Mouse (Mus musculus): ENCODE measurements around the gene Lrp11. TPM values are rescaled to one million over a fixed set of nuclear protein-coding genes. Genes with fewer than 3 reads are reported as not detected.
"Not testable (repeated sequence)": the region's sequence is repeated elsewhere in the genome, so short reads cannot be mapped to it uniquely, and the experiment has no call there.

The Lrp11 gene
- polyA plus RNA-seq, 1 experiment, result 1.5 TPM

DNA sequence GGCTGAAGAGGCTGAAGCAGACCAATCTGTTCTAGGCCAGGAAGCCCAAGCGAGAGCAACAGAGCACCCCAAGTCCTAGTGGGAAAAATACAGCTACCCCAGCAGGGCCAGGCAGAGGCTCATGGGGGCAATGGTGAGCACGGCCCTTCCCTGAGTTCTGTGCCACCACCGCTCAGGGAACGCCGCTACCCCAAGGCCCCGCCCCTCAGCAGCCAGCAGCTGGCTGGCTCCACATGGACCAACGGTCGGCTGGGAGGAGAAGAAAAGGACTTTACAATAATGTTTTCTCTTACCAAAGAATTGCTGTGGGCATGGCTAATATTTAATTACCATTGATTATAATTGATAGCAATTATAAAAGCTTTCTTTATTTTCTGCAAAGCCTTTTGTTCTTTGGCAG, 25.2 kb downstream of the Lrp11 start:
- TF ChIP-seq POLR2A (IDR thresholded peaks at IDR 0.05; ENCODE audit: borderline replicate concordance, control insufficient read depth, low read depth, low read length) (no peak), CTCF (IDR thresholded peaks at IDR 0.05; ENCODE audit: control insufficient read depth, insufficient read depth, low read length) (no peak)
- H3K4me3 ChIP-seq (replicated peaks; ENCODE audit: control insufficient read depth, low read depth, low read length), result no peak overlapping the region
- 90% methylated on average over 8 of the region's 8 CpGs for WGBS
- H3K4me1 ChIP-seq (ENCODE audit: control insufficient read depth, insufficient read depth, low read length), result no peaks in the 10 kb centered on the region
- H3K27ac ChIP-seq (ENCODE audit: control insufficient read depth, insufficient read depth, low read depth, low read length, poor library complexity), result no peak overlapping the region

DNA sequence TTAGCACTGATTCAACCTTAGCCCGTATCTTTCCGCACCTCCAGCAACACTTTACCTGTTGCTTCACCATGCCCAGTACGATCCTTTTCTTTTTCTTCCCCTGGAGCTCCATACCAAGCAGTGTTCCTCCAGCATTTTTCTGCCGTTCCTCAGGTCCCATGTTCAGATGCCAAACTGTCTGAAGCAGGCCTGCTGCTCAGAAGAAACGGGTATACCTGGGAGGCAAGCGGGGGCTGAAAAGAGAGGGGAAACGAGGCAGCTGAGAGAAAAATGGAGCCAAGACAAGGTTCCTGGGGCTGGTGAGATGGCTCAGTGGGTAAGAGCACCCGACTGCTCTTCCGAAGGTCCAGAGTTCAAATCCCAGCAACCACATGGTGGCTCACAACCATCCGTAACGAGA, 27.5 kb downstream of the Lrp11 start:
- H3K4me3 ChIP-seq (replicated peaks; ENCODE audit: control insufficient read depth, low read depth, low read length); H3K27ac ChIP-seq (ENCODE audit: control insufficient read depth, insufficient read depth, low read depth, low read length, poor library complexity); H3K4me1 ChIP-seq (ENCODE audit: control insufficient read depth, insufficient read depth, low read length): not testable (repeated sequence)
- 83% methylated on average over 11 of the region's 11 CpGs for WGBS

DNA sequence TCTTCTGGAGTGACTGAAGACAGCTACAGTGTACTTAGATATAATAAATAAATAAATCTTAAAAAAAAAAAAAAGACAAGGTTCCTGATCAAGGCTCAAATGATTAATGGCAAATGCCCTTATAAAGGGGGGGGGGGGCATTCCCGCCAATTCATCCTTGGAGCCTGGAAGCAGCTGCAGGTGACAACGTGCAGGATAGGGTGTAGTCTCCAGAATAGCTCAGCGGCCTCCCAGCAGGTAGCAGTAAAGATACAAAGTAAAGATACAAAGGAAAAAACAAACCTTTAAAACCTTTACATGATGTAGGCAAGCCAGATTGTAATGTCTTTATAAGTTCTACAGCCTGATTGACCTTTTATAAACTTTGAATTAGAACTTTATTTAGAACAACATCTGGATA, 28.0 kb downstream of the Lrp11 start:
- 82% methylated on average over 3 of the region's 3 CpGs for WGBS
- H3K4me3 ChIP-seq (replicated peaks; ENCODE audit: control insufficient read depth, low read depth, low read length); H3K4me1 ChIP-seq (ENCODE audit: control insufficient read depth, insufficient read depth, low read length); H3K27ac ChIP-seq (ENCODE audit: control insufficient read depth, insufficient read depth, low read depth, low read length, poor library complexity): not testable (repeated sequence)

DNA sequence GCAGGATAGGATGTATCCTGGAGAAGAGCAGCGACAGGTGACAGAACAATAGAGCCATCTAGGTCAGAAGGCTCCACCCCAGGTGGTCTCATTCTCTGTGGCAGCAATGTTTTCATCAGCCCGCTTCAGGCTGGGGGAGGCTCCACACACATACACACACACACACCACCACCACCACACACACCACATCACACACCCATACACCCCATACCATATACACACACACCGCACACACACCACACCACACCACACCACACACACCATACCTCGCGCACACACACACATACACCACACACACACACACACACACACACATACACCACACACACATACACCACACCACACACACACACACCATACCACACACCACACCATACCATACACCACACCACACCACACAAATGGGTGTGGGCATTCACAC, 30.2 kb downstream of the Lrp11 start:
- Histone ChIP-seq H3K27ac (ENCODE audit: control insufficient read depth, insufficient read depth, low read depth, low read length, poor library complexity) (no peak overlapping the region), H3K4me1 (ENCODE audit: control insufficient read depth, insufficient read depth, low read length) (no peaks in the 10 kb centered on the region), H3K4me3 (replicated peaks; ENCODE audit: control insufficient read depth, low read depth, low read length) (no peak overlapping the region)
- no peak for TF ChIP-seq CTCF (IDR thresholded peaks at IDR 0.05; ENCODE audit: control insufficient read depth, insufficient read depth, low read length)
- TF ChIP-seq POLR2A (IDR thresholded peaks at IDR 0.05; ENCODE audit: borderline replicate concordance, control insufficient read depth, low read depth, low read length), result no peak
- WGBS, result 87% methylated on average over 5 of the region's 5 CpGs

DNA sequence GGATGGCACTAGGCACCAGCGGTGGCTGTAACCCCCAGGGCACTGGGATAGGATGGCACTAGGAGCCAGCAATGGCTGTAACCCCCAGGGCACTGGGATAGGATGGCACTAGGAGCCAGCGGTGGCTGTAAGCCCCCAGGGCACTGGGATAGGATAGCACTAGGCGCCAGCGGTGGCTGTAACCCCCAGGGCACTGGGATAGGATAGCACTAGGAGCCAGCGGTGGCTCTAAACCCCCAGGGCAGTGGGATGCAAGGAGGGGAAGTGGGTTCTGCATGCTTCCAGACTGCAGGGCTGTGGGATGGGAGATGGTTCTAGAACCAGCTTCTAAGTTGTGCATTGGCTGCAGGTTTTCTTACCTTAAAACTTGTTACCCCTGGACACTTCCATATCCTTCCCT, 31.1 kb downstream of the Lrp11 start:
- no peak overlapping the region for H3K27ac ChIP-seq (ENCODE audit: control insufficient read depth, insufficient read depth, low read depth, low read length, poor library complexity)

DNA sequence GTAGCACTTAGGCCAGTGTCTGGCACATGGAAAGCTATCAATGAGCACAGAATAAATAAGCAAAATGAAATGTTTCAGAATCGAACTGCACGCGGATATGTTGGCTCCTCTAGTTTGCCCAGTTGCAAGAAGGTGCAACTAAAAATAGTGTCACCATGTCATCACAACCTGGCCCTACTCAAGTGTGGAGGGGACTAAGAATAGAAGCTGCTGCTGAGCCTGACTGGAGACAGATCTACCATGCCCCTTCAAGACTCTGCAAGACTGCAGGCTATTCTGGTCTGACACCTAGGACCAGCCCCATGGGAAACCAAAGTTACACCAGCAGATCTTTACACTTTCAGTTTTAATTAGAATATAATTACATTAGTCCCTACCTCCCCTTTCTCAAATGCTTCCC, 32.8 kb downstream of the Lrp11 start:
- Histone ChIP-seq H3K27ac (ENCODE audit: control insufficient read depth, insufficient read depth, low read depth, low read length, poor library complexity) (no peak overlapping the region), H3K4me1 (ENCODE audit: control insufficient read depth, insufficient read depth, low read length) (no peaks in the 10 kb centered on the region), H3K4me3 (replicated peaks; ENCODE audit: control insufficient read depth, low read depth, low read length) (no peak overlapping the region)
- WGBS, result 91% methylated on average over 3 of the region's 3 CpGs
- TF ChIP-seq CTCF (IDR thresholded peaks at IDR 0.05; ENCODE audit: control insufficient read depth, insufficient read depth, low read length), result no peak
- no peak for TF ChIP-seq POLR2A (IDR thresholded peaks at IDR 0.05; ENCODE audit: borderline replicate concordance, control insufficient read depth, low read depth, low read length)

More for the DNA sequence above, 31.1 kb downstream of the Lrp11 start:
- WGBS, result 91% methylated on average over 5 of the region's 5 CpGs
- H3K4me1 ChIP-seq (ENCODE audit: control insufficient read depth, insufficient read depth, low read length), result no peaks in the 10 kb centered on the region
- no peak for TF ChIP-seq CTCF (IDR thresholded peaks at IDR 0.05; ENCODE audit: control insufficient read depth, insufficient read depth, low read length)
- no peak for TF ChIP-seq POLR2A (IDR thresholded peaks at IDR 0.05; ENCODE audit: borderline replicate concordance, control insufficient read depth, low read depth, low read length)
- no peak overlapping the region for H3K4me3 ChIP-seq (replicated peaks; ENCODE audit: control insufficient read depth, low read depth, low read length)

DNA sequence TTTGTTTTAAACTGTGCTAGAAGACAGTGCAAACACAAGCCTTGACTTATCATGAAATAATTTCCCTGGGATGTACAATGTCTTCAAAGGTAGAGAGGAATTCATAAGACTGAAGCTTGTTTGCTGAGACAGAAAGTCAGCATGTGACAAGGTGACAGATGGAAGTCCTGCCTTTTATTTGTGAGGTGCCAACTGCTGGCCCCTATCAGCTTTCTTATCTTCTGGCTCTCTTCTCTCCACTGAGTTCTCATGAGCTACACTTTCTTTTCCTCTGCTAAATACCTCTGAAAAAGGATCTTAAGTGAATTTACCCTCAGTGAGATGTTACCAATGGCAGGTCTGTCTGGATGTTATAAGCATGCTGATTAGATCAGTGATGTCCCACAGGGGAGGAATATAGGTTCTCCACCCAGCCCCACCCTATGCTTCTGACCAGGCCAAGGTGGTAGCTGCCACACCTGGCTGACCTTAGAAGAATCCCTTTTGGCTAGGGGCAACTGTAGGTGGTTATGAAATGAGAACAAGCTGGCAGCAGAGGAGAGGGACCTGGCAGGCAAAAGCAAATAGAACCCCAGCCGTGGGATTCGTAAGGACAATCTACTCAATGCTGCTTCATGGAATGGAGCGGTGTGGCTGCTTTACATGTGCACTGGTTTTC, 34.4 kb downstream of the Lrp11 start:
- Histone ChIP-seq H3K4me1 (ENCODE audit: control insufficient read depth, insufficient read depth, low read length) (no peaks in the 10 kb centered on the region), H3K4me3 (replicated peaks; ENCODE audit: control insufficient read depth, low read depth, low read length) (no peak overlapping the region), H3K27ac (ENCODE audit: control insufficient read depth, insufficient read depth, low read depth, low read length, poor library complexity) (no peak overlapping the region)
- TF ChIP-seq CTCF (IDR thresholded peaks at IDR 0.05; ENCODE audit: control insufficient read depth, insufficient read depth, low read length), result no peak
- no peak for TF ChIP-seq POLR2A (IDR thresholded peaks at IDR 0.05; ENCODE audit: borderline replicate concordance, control insufficient read depth, low read depth, low read length)
- WGBS, result 90% methylated on average over 3 of the region's 3 CpGs

DNA sequence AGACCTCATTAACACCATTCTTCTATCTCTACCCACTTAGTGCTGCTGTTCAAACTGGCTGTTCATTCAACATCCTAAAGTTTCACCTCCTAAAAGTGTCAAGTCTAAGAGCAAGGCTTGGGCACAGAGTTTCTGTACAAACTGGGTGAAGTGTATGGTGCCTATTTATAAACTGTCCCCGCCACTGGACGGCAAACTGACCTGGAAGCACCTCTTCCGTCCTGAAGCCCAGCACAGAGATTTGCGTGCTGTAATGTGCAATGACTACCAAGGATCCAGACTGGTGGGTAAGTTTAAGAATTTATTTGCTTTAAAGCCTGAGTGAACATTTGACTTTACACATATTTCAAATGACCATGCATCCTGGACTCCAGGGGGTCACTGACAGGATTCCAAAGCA, 39.5 kb downstream of the Lrp11 start:
- H3K4me3 ChIP-seq (replicated peaks; ENCODE audit: control insufficient read depth, low read depth, low read length), result no peak overlapping the region
- 94% methylated on average over 4 of the region's 4 CpGs for WGBS
- TF ChIP-seq CTCF (IDR thresholded peaks at IDR 0.05; ENCODE audit: control insufficient read depth, insufficient read depth, low read length) (no peak), POLR2A (IDR thresholded peaks at IDR 0.05; ENCODE audit: borderline replicate concordance, control insufficient read depth, low read depth, low read length) (no peak)
- H3K27ac ChIP-seq (ENCODE audit: control insufficient read depth, insufficient read depth, low read depth, low read length, poor library complexity), result no peak overlapping the region
- no peaks in the 10 kb centered on the region for H3K4me1 ChIP-seq (ENCODE audit: control insufficient read depth, insufficient read depth, low read length)

DNA sequence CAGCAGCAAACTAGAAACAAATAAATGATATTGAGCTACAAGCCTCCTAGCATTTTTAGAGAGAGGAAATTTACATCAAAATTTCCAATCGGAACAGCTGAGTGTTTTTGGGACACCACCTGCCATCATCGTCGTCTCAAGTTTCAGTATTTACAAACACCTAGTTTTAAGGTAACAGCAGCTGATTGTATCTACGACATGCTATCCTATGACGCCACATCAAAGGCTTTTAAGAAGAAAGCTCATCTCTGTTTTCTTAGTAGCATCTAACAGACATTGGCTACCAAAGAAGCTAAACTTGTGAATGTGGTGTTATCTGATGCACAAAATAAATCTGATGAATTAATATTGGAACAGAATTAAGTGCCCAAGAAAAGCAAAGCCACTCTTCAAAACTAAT, 40.7 kb downstream of the Lrp11 start:
- Histone ChIP-seq H3K27ac (ENCODE audit: control insufficient read depth, insufficient read depth, low read depth, low read length, poor library complexity) (no peak overlapping the region), H3K4me1 (ENCODE audit: control insufficient read depth, insufficient read depth, low read length) (no peaks in the 10 kb centered on the region), H3K4me3 (replicated peaks; ENCODE audit: control insufficient read depth, low read depth, low read length) (no peak overlapping the region)
- no peak for TF ChIP-seq POLR2A (IDR thresholded peaks at IDR 0.05; ENCODE audit: borderline replicate concordance, control insufficient read depth, low read depth, low read length)
- TF ChIP-seq CTCF (IDR thresholded peaks at IDR 0.05; ENCODE audit: control insufficient read depth, insufficient read depth, low read length), result no peak
- WGBS, result 91% methylated on average over 5 of the region's 5 CpGs
